Mouse (Mus musculus): ENCODE measurements around the gene Med19. TPM values are rescaled to one million over a fixed set of nuclear protein-coding genes. Genes with fewer than 3 reads are reported as not detected.

Gene Med19
- total and polyA plus RNA-seq, 3 experiments = 6.8 to 14.2 (median 11.5) TPM

DNA sequence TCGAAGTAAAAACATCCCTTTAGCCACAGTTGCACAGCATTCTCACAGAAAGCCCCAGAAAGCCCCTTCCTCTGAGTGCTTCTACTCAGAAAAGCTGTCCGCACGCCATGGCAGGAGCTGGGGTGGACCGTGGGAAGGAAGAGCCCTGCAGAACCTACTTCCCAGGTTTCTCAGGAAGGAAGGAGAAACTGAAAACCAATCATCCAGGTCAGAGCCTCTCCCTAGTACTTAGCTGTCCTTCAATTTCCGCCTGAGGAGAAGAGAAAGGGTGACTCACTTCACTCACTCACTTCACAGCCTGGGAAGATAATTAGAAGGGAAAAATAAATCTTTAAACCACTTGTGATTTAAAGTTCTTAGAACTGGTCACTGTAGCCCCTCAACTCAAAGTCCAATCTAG, 26.1 kb downstream of the Med19 start:
- Histone ChIP-seq H3K27ac (0 out of 2 replicates have a peak overlapping the region, but pooled peaks have one; percentile 6), H3K27me3 (ENCODE audit: control insufficient read depth, insufficient read depth, low read length) (no peaks in the 10 kb centered on the region), H3K9ac (ENCODE audit: low read depth, low read length) (no peak overlapping the region), H3K4me3 (no peak overlapping the region), H3K36me3 (ENCODE audit: control insufficient read depth, insufficient read depth, low read length) (peaks cover 29% of the 10 kb centered on the region), H3K4me1 (ENCODE audit: control insufficient read depth, insufficient read depth, low read length) (no peaks in the 10 kb centered on the region; the same call in 1 of the 2 replicates), H3K79me2 (replicated peaks; ENCODE audit: control insufficient read depth, insufficient read depth, low read length) (peaks cover 1% of the 10 kb centered on the region)
- DNase-seq = no peak
- WGBS = 45% methylated on average over 5 of the region's 5 CpGs
- TF ChIP-seq CTCF (IDR thresholded peaks at IDR 0.05) = no peak
- no peak for TF ChIP-seq EP300 (IDR thresholded peaks at IDR 0.05; ENCODE audit: insufficient read depth, low read depth, low read length)
- TF ChIP-seq POLR2A (IDR thresholded peaks at IDR 0.05; ENCODE audit: insufficient read depth, low read depth, low read length) = no peak
- intact Hi-C loops (cut with DNase I) = no loop called here

DNA sequence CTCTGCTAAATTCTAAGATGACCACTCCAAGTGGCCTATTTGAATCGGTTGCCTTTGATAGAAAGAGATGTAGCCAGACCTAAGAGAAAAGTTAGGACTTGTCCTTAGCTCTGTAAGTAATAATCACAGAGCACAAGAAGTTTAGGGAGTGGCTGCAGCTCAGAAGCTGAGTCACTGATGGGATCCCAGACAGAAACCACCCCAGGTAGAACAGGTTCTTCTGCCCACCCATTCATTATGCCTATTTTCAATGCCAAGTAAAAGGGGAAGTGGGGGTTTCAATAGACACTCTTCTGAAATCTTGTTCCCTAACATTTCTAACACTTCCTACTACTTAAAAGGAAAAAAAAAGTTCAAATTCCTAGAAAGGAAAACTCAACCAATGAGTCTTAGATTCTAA, 27.1 kb downstream of the Med19 start:
- DNase-seq = no peak
- Histone ChIP-seq H3K36me3 (ENCODE audit: control insufficient read depth, insufficient read depth, low read length) (peaks cover 33% of the 10 kb centered on the region), H3K4me3 (no peak overlapping the region), H3K79me2 (replicated peaks; ENCODE audit: control insufficient read depth, insufficient read depth, low read length) (peaks cover 1% of the 10 kb centered on the region), H3K9ac (ENCODE audit: low read depth, low read length) (no peak overlapping the region), H3K27ac (no peak overlapping the region), H3K27me3 (ENCODE audit: control insufficient read depth, insufficient read depth, low read length) (no peaks in the 10 kb centered on the region), H3K4me1 (ENCODE audit: control insufficient read depth, insufficient read depth, low read length) (no peaks in the 10 kb centered on the region; the same call in 1 of the 2 replicates)
- 84% methylated on average over 1 of the region's 1 CpGs for WGBS
- no peak for TF ChIP-seq EP300 (IDR thresholded peaks at IDR 0.05; ENCODE audit: insufficient read depth, low read depth, low read length)
- TF ChIP-seq CTCF (IDR thresholded peaks at IDR 0.05) = no peak
- TF ChIP-seq POLR2A (IDR thresholded peaks at IDR 0.05; ENCODE audit: insufficient read depth, low read depth, low read length) = no peak
- intact Hi-C loops (cut with DNase I) = no loop called here

DNA sequence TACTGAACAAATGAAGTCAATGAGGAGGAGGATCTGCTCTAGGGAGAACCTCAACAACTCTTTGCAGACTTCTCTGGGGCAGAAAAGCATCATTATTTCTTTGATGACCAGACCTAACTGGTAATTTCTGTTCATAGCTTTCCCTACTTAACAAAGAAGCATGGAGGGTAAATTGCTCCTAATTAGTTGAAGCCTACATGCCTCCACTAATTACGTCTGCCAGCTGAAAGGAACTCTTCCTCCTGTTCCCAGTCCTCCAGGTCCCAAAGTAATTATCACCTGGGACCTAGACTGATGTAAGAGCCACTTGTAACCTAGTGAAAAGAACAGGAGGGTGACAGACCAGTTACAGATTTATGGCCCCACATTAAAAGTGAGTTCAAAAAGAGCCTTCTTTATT, 29.3 kb downstream of the Med19 start:
- TF ChIP-seq CTCF (IDR thresholded peaks at IDR 0.05) = no peak
- no peak for TF ChIP-seq EP300 (IDR thresholded peaks at IDR 0.05; ENCODE audit: insufficient read depth, low read depth, low read length)
- no peak for TF ChIP-seq POLR2A (IDR thresholded peaks at IDR 0.05; ENCODE audit: insufficient read depth, low read depth, low read length)
- Histone ChIP-seq H3K27ac (no peak overlapping the region), H3K27me3 (ENCODE audit: control insufficient read depth, insufficient read depth, low read length) (no peaks in the 10 kb centered on the region), H3K4me1 (ENCODE audit: control insufficient read depth, insufficient read depth, low read length) (no peaks in the 10 kb centered on the region; the same call in 1 of the 2 replicates), H3K36me3 (ENCODE audit: control insufficient read depth, insufficient read depth, low read length) (peaks cover 39% of the 10 kb centered on the region), H3K4me3 (no peak overlapping the region), H3K9ac (ENCODE audit: low read depth, low read length) (no peak overlapping the region), H3K79me2 (replicated peaks; ENCODE audit: control insufficient read depth, insufficient read depth, low read length) (peaks cover 3% of the 10 kb centered on the region)
- DNase-seq = no peak
- intact Hi-C loops (cut with DNase I) = no loop called here
- 84% methylated on average over 1 of the region's 1 CpGs for WGBS

DNA sequence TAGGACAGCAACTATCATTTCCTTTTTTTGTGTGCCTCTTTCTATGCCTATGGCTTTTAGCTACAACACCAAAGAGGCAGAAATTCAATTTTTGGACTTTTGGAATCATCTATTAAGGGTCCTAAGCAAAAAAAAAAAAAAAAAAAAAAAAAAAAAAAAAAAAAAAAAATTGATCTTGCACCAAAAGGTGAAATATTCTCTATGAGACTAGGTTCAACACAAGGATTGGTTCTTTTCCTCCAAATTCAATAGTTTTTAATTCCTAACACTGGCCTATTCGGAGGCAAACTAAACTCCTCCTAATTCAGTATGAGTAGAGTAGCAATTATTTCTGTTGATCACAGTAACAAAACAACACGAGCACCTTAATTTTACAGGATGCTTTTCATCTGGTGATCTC, 33.7 kb downstream of the Med19 start:
- H3K36me3 ChIP-seq (ENCODE audit: control insufficient read depth, insufficient read depth, low read length) = peaks cover 29% of the 10 kb centered on the region
- TF ChIP-seq CTCF (IDR thresholded peaks at IDR 0.05) = no peak
- TF ChIP-seq POLR2A (IDR thresholded peaks at IDR 0.05; ENCODE audit: insufficient read depth, low read depth, low read length) = no peak
- TF ChIP-seq EP300 (IDR thresholded peaks at IDR 0.05; ENCODE audit: insufficient read depth, low read depth, low read length) = no peak
- no peaks in the 10 kb centered on the region for H3K27me3 ChIP-seq (ENCODE audit: control insufficient read depth, insufficient read depth, low read length)
- no peak overlapping the region for H3K4me3 ChIP-seq
- WGBS = 83% methylated on average over 2 of the region's 2 CpGs
- H3K4me1 ChIP-seq (ENCODE audit: control insufficient read depth, insufficient read depth, low read length) = peaks cover 2% of the 10 kb centered on the region
- intact Hi-C loops (cut with DNase I) = no loop called here
- no peak overlapping the region for H3K9ac ChIP-seq (ENCODE audit: low read depth, low read length)
- no peak for DNase-seq
- peaks cover 3% of the 10 kb centered on the region for H3K79me2 ChIP-seq (replicated peaks; ENCODE audit: control insufficient read depth, insufficient read depth, low read length)
- H3K27ac ChIP-seq = no peak overlapping the region

DNA sequence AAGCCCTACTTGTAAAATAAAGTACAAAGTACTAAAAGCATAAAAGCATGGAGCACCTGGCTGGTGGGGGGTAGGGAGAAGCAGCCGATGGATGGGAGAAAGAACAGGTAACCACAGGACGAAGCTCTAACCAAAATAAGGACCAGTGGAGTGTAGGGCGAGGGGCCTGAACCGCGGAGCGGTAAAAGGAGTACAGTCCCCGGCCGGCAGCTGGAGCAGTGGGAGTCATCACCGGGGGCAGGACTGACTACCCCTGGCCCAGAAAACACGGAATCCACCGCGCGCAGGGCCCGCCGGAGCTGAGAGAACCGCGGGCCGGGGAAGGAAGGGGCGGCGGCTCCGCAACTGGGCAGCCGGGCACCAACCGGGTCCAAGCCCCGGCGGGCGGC, 36.2 kb downstream of the Med19 start:
- no peak for DNase-seq
- H3K9ac ChIP-seq (ENCODE audit: low read depth, low read length) = peak overlapping the region; percentile 95
- under 1% methylated on average over 26 of the region's 26 CpGs for WGBS
- peaks cover 2% of the 10 kb centered on the region for H3K4me1 ChIP-seq (ENCODE audit: control insufficient read depth, insufficient read depth, low read length)
- H3K79me2 ChIP-seq (replicated peaks; ENCODE audit: control insufficient read depth, insufficient read depth, low read length) = peaks cover 1% of the 10 kb centered on the region; the same call in 1 of the 2 replicates
- H3K4me3 ChIP-seq = peak overlapping the region; percentile 97
- no peak for TF ChIP-seq POLR2A (IDR thresholded peaks at IDR 0.05; ENCODE audit: insufficient read depth, low read depth, low read length)
- TF ChIP-seq CTCF (IDR thresholded peaks at IDR 0.05) = no peak
- TF ChIP-seq EP300 (IDR thresholded peaks at IDR 0.05; ENCODE audit: insufficient read depth, low read depth, low read length) = no peak
- H3K36me3 ChIP-seq (ENCODE audit: control insufficient read depth, insufficient read depth, low read length) = peaks cover 12% of the 10 kb centered on the region
- H3K27ac ChIP-seq = peak overlapping the region; percentile 99
- intact Hi-C loops (cut with DNase I) = loop anchor here (2.0 kb wide), 1 partner anchor 36 kb away; the partner anchor contains the start of genes Gm28635, Med19 and Tmx2
- H3K27me3 ChIP-seq (ENCODE audit: control insufficient read depth, insufficient read depth, low read length) = no peaks in the 10 kb centered on the region

DNA sequence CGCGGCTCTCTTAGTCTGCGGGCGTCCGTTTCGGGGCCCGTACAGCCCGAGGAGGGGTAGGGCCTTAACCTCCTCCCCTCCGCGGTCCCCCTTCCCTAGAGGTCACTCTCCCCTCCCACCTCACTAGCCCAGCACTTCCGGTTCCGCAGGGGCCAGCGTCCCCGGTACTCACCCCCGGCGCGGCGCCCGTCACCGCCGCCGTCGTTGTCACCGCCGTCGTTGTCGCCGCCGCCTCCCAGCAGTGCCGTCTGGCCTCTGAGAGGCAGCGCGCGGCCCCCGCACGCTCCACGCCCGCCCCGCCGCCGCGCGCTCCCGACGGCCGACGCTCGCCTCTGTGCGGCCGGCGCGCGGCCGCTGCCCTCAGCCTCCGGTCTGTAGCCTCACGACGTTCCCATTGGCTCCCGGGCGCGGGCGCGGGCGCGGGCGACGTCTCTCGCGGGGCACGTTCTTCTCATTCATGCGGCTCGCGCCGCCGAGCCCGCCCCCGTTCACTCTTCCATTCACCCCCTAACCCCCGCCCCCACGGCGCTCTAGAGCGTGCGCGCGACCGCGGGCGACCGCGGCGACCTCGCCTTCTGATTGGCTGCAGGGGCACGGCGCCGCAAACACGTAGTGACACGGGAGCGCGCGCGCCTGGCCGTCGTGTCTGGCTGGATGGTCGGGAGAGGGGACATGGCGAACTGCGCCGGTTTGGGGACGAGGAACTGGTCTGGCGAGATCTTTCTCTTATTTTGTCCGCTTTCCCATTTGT, 36.8 kb downstream of the Med19 start, which contains the start of gene Zdhhc5:
Zdhhc5 (minus strand) TSS at position 370 of the 751 bp plus-strand sequence.
- intact Hi-C loops (cut with DNase I) = loop anchor here (2.0 kb wide), 1 partner anchor 36 kb away; the partner anchor contains the start of genes Gm28635, Med19 and Tmx2
- 0 out of 2 replicates have a peak, but pooled peaks have one; percentile 9 for TF ChIP-seq EP300 (IDR thresholded peaks at IDR 0.05; ENCODE audit: insufficient read depth, low read depth, low read length)
- TF ChIP-seq POLR2A (IDR thresholded peaks at IDR 0.05; ENCODE audit: insufficient read depth, low read depth, low read length) = peak; percentile 95
- TF ChIP-seq CTCF (IDR thresholded peaks at IDR 0.05) = no peak

More for the DNA sequence above, 36.8 kb downstream of the Med19 start, which contains the start of gene Zdhhc5:
- Histone ChIP-seq H3K4me1 (ENCODE audit: control insufficient read depth, insufficient read depth, low read length) (peaks cover 2% of the 10 kb centered on the region), H3K9ac (ENCODE audit: low read depth, low read length) (peak within 1 kb of the TSS; percentile 95), H3K27me3 (ENCODE audit: control insufficient read depth, insufficient read depth, low read length) (no peaks in the 10 kb centered on the region), H3K4me3 (peak within 1 kb of the TSS; percentile 97), H3K27ac (peak within 1 kb of the TSS; percentile 99), H3K36me3 (ENCODE audit: control insufficient read depth, insufficient read depth, low read length) (peaks cover 8% of the 10 kb centered on the region), H3K79me2 (replicated peaks; ENCODE audit: control insufficient read depth, insufficient read depth, low read length) (peaks cover 1% of the 10 kb centered on the region; the same call in 1 of the 2 replicates)
- WGBS = under 1% methylated on average over 103 of the region's 107 CpGs
- peak; percentile 98 to 99 for DNase-seq
